Mouse (Mus musculus): Measurements from ENCODE around the gene Naa15. TPM values are rescaled to one million over a fixed set of nuclear protein-coding genes. Genes with fewer than 3 reads are reported as not detected.

Naa15 gene
- 17.8 and 27.2 TPM in 2 replicates for polyA plus RNA-seq (2015; fragmentation: Nextera tagmentation; extraction: Ambion mirVana)

GRCm38 (mm10) chr3:51415098-51416072, at the start of gene Naa15:
Gene Naa15, plus strand, starts transcription at chr3:51415148.

GRCm38 (mm10) chr3:51396219-51397068, 18.5 kb upstream of the Naa15 start, which contains the start of gene Mgarp:
Gene Mgarp, minus strand, starts transcription at chr3:51396738.

GRCm38 (mm10) chr3:51408561-51409183, 6.3 kb upstream of the Naa15 start, which contains the start of gene Ndufc1:
Gene Ndufc1, minus strand, starts transcription at chr3:51408988.

GRCm38 (mm10) chr3:51483741-51484359, 68.9 kb downstream of the Naa15 start, which contains the start of gene Rab33b:
Gene Rab33b, plus strand, starts transcription at chr3:51483920.

Other genes starting within 250 kb of the Naa15 start
- gene Noct, start 190.7 kb upstream of the Naa15 start, polyA plus RNA-seq (2015; fragmentation: Nextera tagmentation; extraction: Ambion mirVana): 7.6 and 9.9 TPM in 2 replicates
- 44.3 and 45.6 TPM in 2 replicates for gene Elf2, start 74.5 kb upstream of the Naa15 start, polyA plus RNA-seq (2015; fragmentation: Nextera tagmentation; extraction: Ambion mirVana)
- gene Mgarp, start 18.4 kb upstream of the Naa15 start, polyA plus RNA-seq (2015; fragmentation: Nextera tagmentation; extraction: Ambion mirVana): 4.9 and 8.3 TPM in 2 replicates
- 806 and 913 TPM in 2 replicates for gene Ndufc1, start 6.2 kb upstream of the Naa15 start, polyA plus RNA-seq (2015; fragmentation: Nextera tagmentation; extraction: Ambion mirVana)
- gene Rab33b, start 68.8 kb downstream of the Naa15 start, polyA plus RNA-seq (2015; fragmentation: Nextera tagmentation; extraction: Ambion mirVana): 26.3 and 34.0 TPM in 2 replicates
- 3.3 and 3.6 TPM in 2 replicates for gene Setd7, start 145.7 kb downstream of the Naa15 start, polyA plus RNA-seq (2015; fragmentation: Nextera tagmentation; extraction: Ambion mirVana)
- gene Mgst2, start 245.2 kb downstream of the Naa15 start, polyA plus RNA-seq (2015; fragmentation: Nextera tagmentation; extraction: Ambion mirVana): 11.4 and 12.6 TPM in 2 replicates